Mouse (Mus musculus) telencephalon, adult 2 months (tissue): ENCODE measurements around the gene Nid1.
A peak's percentile ranks its signal among the peaks of the same experiment; 100 is the strongest.

ENCODE experiments used
- DNase-seq: peaks from one replicate; pipeline ENCODE4 v3.0.0-alpha.2; 2011; ENCODE audit warnings: low read depth, low spot score

Gene Nid1

GRCm38 (mm10) chr13:13489861-13490260 lies 52.5 kb downstream of the Nid1 start:
- no peak for DNase-seq

- no peak for DNase-seq
Measured at GRCm38 (mm10) chr13:13492151-13492550, 54.8 kb downstream of the Nid1 start.

- peak; percentile 33 for DNase-seq
Measured at GRCm38 (mm10) chr13:13493517-13493916, 56.2 kb downstream of the Nid1 start.

GRCm38 (mm10) chr13:13498022-13498421 lies 60.7 kb downstream of the Nid1 start:
- no peak for DNase-seq

GRCm38 (mm10) chr13:13502406-13502805 lies 65.1 kb downstream of the Nid1 start:
- no peak for DNase-seq

DNA sequence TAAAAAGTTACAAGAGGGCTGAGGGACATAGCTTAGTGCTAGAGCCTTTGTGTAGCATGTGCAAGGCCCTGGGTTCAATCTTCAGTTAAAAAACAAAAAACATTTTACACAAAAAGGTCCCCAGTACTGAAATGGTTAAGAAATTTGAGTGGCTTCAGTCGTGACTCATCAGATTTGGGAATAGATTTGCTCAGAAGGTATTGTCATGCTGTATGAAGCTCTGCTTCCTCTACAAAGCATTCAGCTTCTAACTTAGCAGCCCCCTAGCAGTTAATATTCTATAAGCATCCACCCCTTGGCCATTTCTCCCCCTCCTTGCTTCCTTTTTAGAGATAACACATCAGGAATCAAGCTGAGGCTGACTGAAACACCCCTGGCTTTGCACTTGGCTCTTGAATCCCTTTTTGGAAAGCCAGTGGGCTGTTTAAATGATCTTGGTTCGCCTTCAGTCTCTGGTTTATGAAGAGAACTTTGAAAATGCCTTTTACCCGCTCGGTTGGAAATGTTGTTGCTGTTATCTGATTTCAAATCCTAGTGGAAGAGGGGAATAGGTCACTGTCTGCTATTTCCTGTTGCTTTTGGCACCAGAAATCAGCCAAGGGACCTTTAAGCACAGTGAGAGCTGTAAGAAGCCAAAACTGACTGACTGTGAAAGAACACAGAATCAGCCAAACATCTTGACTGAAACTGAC lies 66.5 kb downstream of the Nid1 start:
- no peak for DNase-seq

DNA sequence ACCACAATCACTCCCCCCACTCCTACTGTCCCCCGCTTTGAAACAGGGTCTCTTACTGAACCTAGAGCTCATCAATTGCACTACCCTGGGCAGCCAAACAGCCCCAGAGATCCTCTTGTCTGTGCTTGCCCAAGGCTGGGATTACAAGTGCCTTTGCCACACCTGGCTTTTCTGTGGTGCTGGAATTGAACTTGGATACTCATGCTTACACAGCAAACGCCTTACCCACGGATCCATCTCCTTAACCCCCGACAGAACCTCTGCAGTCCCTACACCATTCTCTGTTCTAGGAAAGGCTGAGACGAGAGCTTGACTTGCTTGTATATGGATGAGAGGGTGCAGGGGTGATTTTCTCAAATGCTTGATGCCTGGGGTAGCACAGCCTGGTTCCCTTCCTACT lies 67.7 kb downstream of the Nid1 start:
- DNase-seq, result no peak

- DNase-seq, result no peak
Measured at GRCm38 (mm10) chr13:13506556-13506955, 69.2 kb downstream of the Nid1 start.

- no peak for DNase-seq
Measured at GRCm38 (mm10) chr13:13514861-13515260, 77.5 kb downstream of the Nid1 start.

DNA sequence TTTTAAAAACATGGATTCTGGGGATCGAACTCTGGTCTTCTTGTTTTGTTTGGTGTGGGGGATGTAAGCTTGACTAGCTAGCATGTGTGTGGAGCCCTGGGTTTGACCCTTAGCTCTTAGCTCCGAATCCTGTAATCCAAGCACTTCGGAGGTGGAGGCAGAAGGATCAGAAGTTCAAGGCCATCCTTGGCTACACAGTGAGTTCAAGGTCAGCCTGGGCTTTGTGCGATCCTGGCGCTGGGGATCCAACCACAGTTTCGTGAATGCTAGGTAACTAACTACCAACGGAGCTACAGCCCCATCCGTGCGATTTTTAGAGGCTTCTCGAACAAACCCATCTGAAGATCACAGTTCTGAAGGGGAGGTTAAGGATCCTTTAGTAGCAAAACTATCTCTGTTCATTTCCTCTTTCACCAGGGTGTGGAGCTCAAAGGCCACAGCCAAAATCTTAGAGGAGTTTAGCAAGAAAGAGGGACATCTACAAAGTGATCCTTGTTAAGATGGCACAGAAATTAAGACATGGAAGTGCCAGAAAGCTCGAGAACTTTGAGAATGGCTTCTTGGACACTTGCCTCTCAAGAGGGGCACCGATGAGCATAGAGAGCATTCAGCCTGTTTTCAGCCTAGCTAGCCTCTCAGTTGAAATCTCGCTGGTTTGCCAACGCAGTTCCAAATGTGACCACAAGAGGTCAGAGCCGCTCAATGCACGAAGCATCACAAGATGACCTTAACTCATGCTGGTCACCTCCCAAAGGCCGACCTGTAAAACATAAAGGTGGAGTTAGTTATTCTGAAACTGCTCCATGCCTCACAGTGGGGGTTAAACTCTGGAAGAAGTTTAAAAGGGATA lies 79.2 kb downstream of the Nid1 start:
- peak; percentile 34 for DNase-seq

DNA sequence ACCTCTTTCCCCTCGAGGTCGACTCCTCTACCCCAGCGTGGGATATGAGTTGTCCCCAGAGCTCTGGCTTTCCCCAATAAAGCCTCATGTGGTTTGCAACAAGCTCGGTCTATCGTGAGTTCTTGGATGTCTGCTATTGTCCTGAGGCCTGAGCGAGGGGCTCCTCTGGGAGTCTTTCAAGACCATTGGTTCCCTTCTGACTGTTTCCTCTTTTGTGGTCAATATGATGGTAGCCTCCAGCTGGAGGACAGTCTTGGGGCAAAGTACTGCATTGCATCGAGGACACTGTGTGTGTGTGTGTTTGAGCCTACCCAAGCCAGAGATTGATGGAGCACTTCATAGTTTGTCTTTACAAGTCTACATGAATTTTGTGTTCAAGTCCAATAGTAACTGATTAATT lies 80.8 kb downstream of the Nid1 start:
- DNase-seq, result no peak

GRCm38 (mm10) chr13:13520436-13520835 lies 83.1 kb downstream of the Nid1 start:
- no peak for DNase-seq

GRCm38 (mm10) chr13:13523625-13524584 lies 86.6 kb downstream of the Nid1 start:
- no peak for DNase-seq

- DNase-seq, result no peak
Measured at GRCm38 (mm10) chr13:13525205-13525604, 87.9 kb downstream of the Nid1 start.

DNA sequence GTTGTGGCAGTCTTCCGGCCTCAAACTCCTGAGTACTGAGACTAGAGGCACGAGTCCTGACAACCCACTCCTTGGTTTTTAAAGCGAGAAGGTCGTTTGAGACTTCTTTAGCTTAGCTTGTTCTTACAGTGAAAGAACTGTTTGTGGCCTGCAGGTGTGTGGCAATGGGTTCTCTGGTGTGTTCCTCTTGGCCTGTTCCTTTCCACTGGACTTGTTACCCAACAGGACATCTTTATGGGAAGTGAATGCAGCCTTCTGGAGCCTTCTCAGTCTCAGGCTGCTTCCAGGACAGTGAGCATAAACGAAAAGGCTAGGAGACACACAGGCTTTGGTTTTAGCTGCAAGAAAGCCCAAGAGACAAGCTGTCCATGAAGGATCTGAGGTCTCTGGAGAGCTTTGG lies 88.5 kb downstream of the Nid1 start:
- DNase-seq, result no peak

- DNase-seq, result no peak
Measured at GRCm38 (mm10) chr13:13529115-13529542, 91.8 kb downstream of the Nid1 start.

- DNase-seq, result no peak
Measured at GRCm38 (mm10) chr13:13530913-13531312, 93.6 kb downstream of the Nid1 start.

- no peak for DNase-seq
Measured at GRCm38 (mm10) chr13:13531923-13532322, 94.6 kb downstream of the Nid1 start.

DNA sequence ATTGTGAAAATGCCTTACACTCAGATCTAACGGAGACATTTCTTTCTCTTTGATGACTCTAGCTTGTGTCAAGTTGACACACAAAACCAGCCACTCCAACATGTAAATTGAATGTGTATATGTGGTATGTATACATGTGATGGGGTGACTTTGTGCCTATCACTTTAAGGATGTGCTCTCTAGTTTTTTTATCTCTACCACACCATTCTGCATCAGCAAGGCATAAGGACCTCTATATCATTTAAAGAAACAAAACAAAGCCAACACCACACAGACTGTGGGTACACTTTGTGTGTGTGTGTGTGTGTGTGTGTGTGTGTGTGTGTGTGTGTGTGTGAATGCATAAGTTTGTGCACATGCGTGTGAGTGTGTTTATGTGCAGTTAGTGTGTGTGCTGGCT lies 99.2 kb downstream of the Nid1 start:
- no peak for DNase-seq

- no peak for DNase-seq
Measured at GRCm38 (mm10) chr13:13537272-13538015, 100.1 kb downstream of the Nid1 start.
